27 mouse cellular contexts compared by ENCODE assay signal in the genomic region with DNA sequence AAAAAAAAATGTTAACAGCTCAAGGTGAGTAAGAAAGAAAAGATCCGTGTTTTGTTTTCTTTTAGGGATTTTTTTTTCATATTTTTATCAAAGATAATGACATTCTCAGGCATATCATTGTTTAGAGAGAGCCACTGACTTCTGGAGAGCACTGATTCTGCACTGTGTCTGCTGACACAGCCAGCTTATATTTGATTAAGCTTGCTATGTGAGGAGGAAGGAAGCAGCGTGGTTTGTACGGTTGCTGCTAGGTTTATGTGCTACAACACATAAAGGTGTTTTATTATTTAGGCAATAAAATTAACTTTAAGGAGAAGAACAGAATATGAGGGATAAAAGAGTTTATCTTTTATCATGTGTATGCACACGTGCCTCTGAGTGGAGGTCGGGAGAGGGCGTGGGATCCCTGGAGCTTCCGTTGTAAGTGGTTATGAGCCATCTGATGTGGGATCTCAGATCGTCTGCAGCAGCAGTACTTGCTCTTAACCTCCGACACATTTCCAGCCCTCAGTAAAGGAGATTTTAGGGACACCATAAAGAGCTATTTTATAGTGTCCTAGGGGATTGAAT. TPM values are rescaled to one million over a fixed set of nuclear protein-coding genes. Genes with fewer than 3 reads are reported as not detected.
"Had no signal": no experiment of that assay in that cellular context is flagged by ENCODE, and none has a peak within 500 bp of the region (broad histone marks: within the 10 kb centered on the region; RNA-seq: fewer than 3 reads in every experiment).

No protein-coding gene starts in this region.

- H3K27me3 ChIP-seq: heart, embryonic 12.5 days; hindbrain, embryonic 12.5 days; kidney, embryonic 15.5 days; limb, embryonic 13.5 days; limb, embryonic 15.5 days; liver, embryonic 12.5 days had no signal

- H3K9me3 ChIP-seq: heart, embryonic 12.5 days; hindbrain, embryonic 10.5 days; hindbrain, embryonic 12.5 days; kidney, embryonic 15.5 days; limb, embryonic 13.5 days; limb, embryonic 15.5 days; liver, embryonic 12.5 days had no signal

- H3K4me1 ChIP-seq: heart, embryonic 12.5 days; hindbrain, embryonic 10.5 days; hindbrain, embryonic 12.5 days; kidney, embryonic 15.5 days; limb, embryonic 13.5 days; limb, embryonic 15.5 days; liver, embryonic 12.5 days had no signal

- H3K4me3 ChIP-seq: gastrocnemius, adult 2 months; heart, adult 2 months; heart, embryonic 12.5 days; hindbrain, embryonic 10.5 days; hindbrain, embryonic 12.5 days; kidney, embryonic 15.5 days; limb, embryonic 13.5 days; limb, embryonic 15.5 days; liver, embryonic 12.5 days had no signal

- ATAC-seq: hindbrain, embryonic 16.5 days; inflammation-experienced regulatory T-cells, adult 6 months; intestine, embryonic 16.5 days; liver, embryonic 12.5 days had no signal

- H3K4me2 ChIP-seq: heart, embryonic 12.5 days; hindbrain, embryonic 12.5 days; hindbrain, embryonic 14.5 days; kidney, embryonic 15.5 days; limb, embryonic 13.5 days; limb, embryonic 15.5 days; liver, embryonic 12.5 days had no signal

- DNase-seq: gastrocnemius, adult 2 months; gastrocnemius, postnatal 10 days; gastrocnemius, postnatal 25 days; heart, adult 2 months; heart, postnatal 10 days; heart, postnatal 4 days; kidney, adult 11 months; kidney, adult 2 months; kidney, adult 9 months; kidney, postnatal 14 days; kidney, postnatal 36 days; layer of hippocampus, adult 9-11 months; layer of hippocampus, postnatal 36 days; left cerebral cortex, postnatal 4 days had no signal

- H3K27ac ChIP-seq: gastrocnemius, adult 2 months; heart, adult 2 months; hindbrain, embryonic 10.5 days; hindbrain, embryonic 12.5 days; hindbrain, embryonic 14.5 days; kidney, embryonic 15.5 days; kidney, postnatal 0 days; limb, embryonic 13.5 days; limb, embryonic 15.5 days; liver, embryonic 12.5 days had no signal

- H3K9ac ChIP-seq: heart, embryonic 12.5 days; hindbrain, embryonic 12.5 days; hindbrain, embryonic 14.5 days; kidney, embryonic 15.5 days; limb, embryonic 13.5 days; limb, embryonic 15.5 days; liver, embryonic 12.5 days had no signal

RNA-seq across cellular contexts. Expression of a gene that starts 55.3 kb away (rescaled TPM):
- total RNA-seq: gastrocnemius, adult 2 months had no signal
- polyA plus RNA-seq: liver, adult 2 months had no signal
